Mouse (Mus musculus) gastrocnemius, adult 2 months (tissue): ENCODE data around the gene Usp2. TPM values are rescaled to one million over a fixed set of nuclear protein-coding genes. Genes with fewer than 3 reads are reported as not detected.

Experiments used
- DNase-seq: peaks from one replicate; pipeline ENCODE4 v3.0.0; 2022
- H3K27ac ChIP-seq: fragments of 200-600 bp; 2 replicates; pipeline ENCODE4 v1.8.1; 2022; ENCODE audit warnings: mild to moderate bottlenecking
- H3K4me3 ChIP-seq: fragments of 200-600 bp; 2 replicates; pipeline ENCODE4 v1.8.1; 2022; ENCODE audit warnings: mild to moderate bottlenecking, moderate library complexity
- CTCF ChIP-seq: fragments of 200-600 bp; IDR thresholded peaks from 2 replicates; pipeline ENCODE4 v1.8.1; 2022; ENCODE audit warnings: antibody characterized with exemption, mild to moderate bottlenecking, moderate library complexity
- intact Hi-C: fragments of 180-260 bp; cut with DNase I; formaldehyde crosslinking; loops from one replicate; pipeline ENCODE4 v1.15.1; 2025
- total RNA-seq, 2 experiments: library from RNA; stranded (reverse); gene quantifications; 2 replicates each; pipeline ENCODE4 v1.2.3; 2021

Usp2 gene
- total RNA-seq, 2 experiments from 2014 or later, result 223 to 228 TPM

GRCm38 (mm10) chr9:44088877-44089608, 22.2 kb downstream of the Usp2 start:
- H3K4me3 ChIP-seq, result peak overlapping the region; percentile 89
- no peak for TF ChIP-seq CTCF
- intact Hi-C loops, result no loop called here
- peak overlapping the region; percentile 97 for H3K27ac ChIP-seq
- no peak for DNase-seq

GRCm38 (mm10) chr9:44093612-44094503, 27.0 kb downstream of the Usp2 start:
- intact Hi-C loops, result no loop called here
- H3K4me3 ChIP-seq, result no peak overlapping the region
- TF ChIP-seq CTCF, result peak; percentile 91
- H3K27ac ChIP-seq, result peak overlapping the region; percentile 63
- DNase-seq, result peak; percentile 88

GRCm38 (mm10) chr9:44094737-44095136, 27.9 kb downstream of the Usp2 start:
- Histone ChIP-seq H3K4me3 (no peak overlapping the region), H3K27ac (peak overlapping the region; percentile 63; the same call in 1 of the 2 replicates)
- no peak for TF ChIP-seq CTCF
- intact Hi-C loops, result no loop called here
- DNase-seq, result no peak

- Histone ChIP-seq H3K4me3 (no peak overlapping the region), H3K27ac (peak overlapping the region; percentile 73; the same call in 1 of the 2 replicates)
- no peak for DNase-seq
- intact Hi-C loops, result no loop called here
- no peak for TF ChIP-seq CTCF
Observed at GRCm38 (mm10) chr9:44095781-44096180, 29.0 kb downstream of the Usp2 start.

- peak overlapping the region; percentile 73 for H3K27ac ChIP-seq
- no peak for TF ChIP-seq CTCF
Observed at GRCm38 (mm10) chr9:44096536-44096935, 29.7 kb downstream of the Usp2 start.

GRCm38 (mm10) chr9:44101490-44101889, 34.7 kb downstream of the Usp2 start, which contains the start of gene Mfrp:
TSS of gene Mfrp (plus strand) at chr9:44101729.
- no peak for TF ChIP-seq CTCF
- no peak within 1 kb of the TSS for H3K4me3 ChIP-seq
- intact Hi-C loops, result no loop called here
- no peak within 1 kb of the TSS for H3K27ac ChIP-seq
- DNase-seq, result no peak

More at GRCm38 (mm10) chr9:44096536-44096935, 29.7 kb downstream of the Usp2 start:
- DNase-seq, result no peak
- intact Hi-C loops, result no loop called here
- H3K4me3 ChIP-seq, result no peak overlapping the region

GRCm38 (mm10) chr9:44104881-44105280, 38.1 kb downstream of the Usp2 start:
- no peak overlapping the region for H3K4me3 ChIP-seq
- peak; percentile 78 for DNase-seq
- TF ChIP-seq CTCF, result no peak
- peak overlapping the region; percentile 88 for H3K27ac ChIP-seq
- intact Hi-C loops, result loop anchor here (5.0 kb wide), 1 partner anchor 118 kb away; no protein-coding TSS in a partner anchor

GRCm38 (mm10) chr9:44105781-44106180, 39.0 kb downstream of the Usp2 start:
- Histone ChIP-seq H3K27ac (peak overlapping the region; percentile 88), H3K4me3 (no peak overlapping the region)
- intact Hi-C loops, result loop anchor here (5.0 kb wide), 1 partner anchor 118 kb away; no protein-coding TSS in a partner anchor
- TF ChIP-seq CTCF, result no peak
- no peak for DNase-seq

GRCm38 (mm10) chr9:44106182-44106581, 39.4 kb downstream of the Usp2 start:
- Histone ChIP-seq H3K27ac (peak overlapping the region; percentile 88), H3K4me3 (no peak overlapping the region)
- intact Hi-C loops, result loop anchor here (5.0 kb wide), 1 partner anchor 119 kb away; no protein-coding TSS in a partner anchor
- DNase-seq, result peak; percentile 38
- no peak for TF ChIP-seq CTCF

GRCm38 (mm10) chr9:44106596-44106995, 39.8 kb downstream of the Usp2 start:
- DNase-seq, result no peak
- H3K4me3 ChIP-seq, result peak overlapping the region; percentile 65
- intact Hi-C loops, result loop anchor here (5.0 kb wide), 1 partner anchor 119 kb away; no protein-coding TSS in a partner anchor
- H3K27ac ChIP-seq, result peak overlapping the region; percentile 88
- no peak for TF ChIP-seq CTCF

- TF ChIP-seq CTCF, result no peak
- DNase-seq, result peak; percentile 92
- intact Hi-C loops, result loop anchor here (5.0 kb wide), 1 partner anchor 120 kb away; no protein-coding TSS in a partner anchor
- peak within 1 kb of the TSS; percentile 65 for H3K4me3 ChIP-seq
- peak within 1 kb of the TSS; percentile 88 for H3K27ac ChIP-seq
Observed at GRCm38 (mm10) chr9:44107110-44107509, 40.3 kb downstream of the Usp2 start, which contains the start of gene C1qtnf5. TSS of gene C1qtnf5 (plus strand) at chr9:44107245.

- peak; percentile 64 for TF ChIP-seq CTCF
- peak; percentile 71 for DNase-seq
- Histone ChIP-seq H3K27ac (peak overlapping the region; percentile 88), H3K4me3 (peak overlapping the region; percentile 65)
- intact Hi-C loops, result loop anchor here (5.0 kb wide), 1 partner anchor 120 kb away; no protein-coding TSS in a partner anchor
Observed at GRCm38 (mm10) chr9:44107557-44108179, 40.8 kb downstream of the Usp2 start.
